Mouse (Mus musculus) lung, embryonic 16.5 days (tissue): Measurements from ENCODE around the gene Lhfpl2. TPM values are rescaled to one million over a fixed set of nuclear protein-coding genes. Genes with fewer than 3 reads are reported as not detected.

ENCODE experiments used
- ATAC-seq: fragments of 200-750 bp; cut with Nextera tagmentation; 2 replicates; pipeline ENCODE4 v1.8.0; 2017; ENCODE audit warnings: low read depth, mild to moderate bottlenecking, moderate library complexity
- H3K27ac ChIP-seq: fragments of 300-500 bp; sonication (generic); 2 replicates; pipeline ENCODE4 v1.5.1; 2014; ENCODE audit warnings: mild to moderate bottlenecking, control low read depth, low read length
- H3K27me3 ChIP-seq: fragments of 300-500 bp; sonication (generic); 2 replicates; pipeline ENCODE4 v1.6.1; 2014; ENCODE audit warnings: low read depth, low read length, mixed read lengths; ENCODE audit not compliant: control insufficient read depth, insufficient read depth
- H3K36me3 ChIP-seq: fragments of 300-500 bp; sonication (generic); 2 replicates; pipeline ENCODE4 v1.6.1; 2014; ENCODE audit warnings: low read length; ENCODE audit not compliant: control insufficient read depth, insufficient read depth
- H3K4me1 ChIP-seq: fragments of 300-500 bp; sonication (generic); replicated peaks from 2 replicates; pipeline ENCODE4 v1.6.1; 2014; ENCODE audit warnings: low read length, mixed read lengths; ENCODE audit not compliant: control insufficient read depth, insufficient read depth
- H3K4me2 ChIP-seq: fragments of 300-500 bp; sonication (generic); 2 replicates; pipeline ENCODE4 v1.6.1; 2014; ENCODE audit warnings: low read depth, low read length, control low read depth
- H3K4me3 ChIP-seq: fragments of 300-500 bp; sonication (generic); 2 replicates; pipeline ENCODE4 v1.5.1; 2014; ENCODE audit warnings: mild to moderate bottlenecking, low read length, control low read depth
- H3K9ac ChIP-seq: fragments of 300-500 bp; sonication (generic); 2 replicates; pipeline ENCODE4 v1.6.1; 2014; ENCODE audit warnings: low read length, control low read depth
- H3K9me3 ChIP-seq: fragments of 300-500 bp; sonication (generic); 2 replicates; pipeline ENCODE4 v1.6.1; 2016; ENCODE audit warnings: low read length; ENCODE audit not compliant: control insufficient read depth
- WGBS: fragments of 180-500 bp; shearing (Covaris S2); extraction: QIAGEN DNeasy Blood & Tissue Kit; methylation state at CpG from one replicate; pipeline ENCODE4 v1.1.7; 2014; 5-methylcytosine and 5-hydroxymethylcytosine counted together
- polyA plus RNA-seq: library from polyadenylated mRNA; unstranded; fragments of >200 nt; fragmentation: Nextera tagmentation; extraction: Ambion mirVana; gene quantifications from 2 replicates; pipeline ENCODE4 v1.2.1, GENCODE M21; 2015

The Lhfpl2 gene
- polyA plus RNA-seq, 1 experiment from 2014 or later = 54.1 TPM

DNA sequence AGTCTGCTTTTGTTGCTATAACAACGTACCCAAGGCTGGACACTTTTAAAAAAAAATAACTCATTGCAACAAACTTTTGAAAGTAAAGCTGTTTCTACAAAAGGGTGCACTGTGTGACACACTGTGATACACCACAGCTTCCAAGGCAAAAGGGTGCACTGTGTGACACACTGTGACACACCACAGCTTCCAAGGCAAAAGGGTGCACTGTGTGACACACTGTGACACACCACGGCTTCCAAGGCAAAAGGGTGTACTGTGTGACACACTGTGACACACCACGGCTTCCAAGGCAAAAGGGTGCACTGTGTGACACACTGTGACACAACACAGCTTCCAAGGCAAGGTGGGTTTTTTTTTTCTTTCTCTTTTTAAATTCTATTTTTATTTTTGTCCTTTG, 6.8 kb upstream of the Lhfpl2 start:
- no peaks in the 10 kb centered on the region for H3K4me1 ChIP-seq
- no peak overlapping the region for H3K9ac ChIP-seq
- WGBS = 94% methylated on average over 3 of the region's 3 CpGs
- no peak overlapping the region for H3K27ac ChIP-seq
- no peaks in the 10 kb centered on the region for H3K36me3 ChIP-seq
- H3K4me2 ChIP-seq = no peak overlapping the region
- H3K4me3 ChIP-seq = no peak overlapping the region
- H3K27me3 ChIP-seq = no peaks in the 10 kb centered on the region
- no peak for ATAC-seq
- H3K9me3 ChIP-seq = no peaks in the 10 kb centered on the region

GRCm38 (mm10) chr13:94057036-94057562, 497 bp upstream of the Lhfpl2 start:
- H3K9me3 ChIP-seq = no peaks in the 10 kb centered on the region
- peak overlapping the region; percentile 78 for H3K4me3 ChIP-seq
- peak overlapping the region; percentile 94 for H3K9ac ChIP-seq
- H3K4me1 ChIP-seq = peaks cover 12% of the 10 kb centered on the region
- WGBS = 3% methylated on average over 17 of the region's 17 CpGs
- H3K4me2 ChIP-seq = peak overlapping the region; percentile 90
- peak; percentile 15 for ATAC-seq
- H3K36me3 ChIP-seq = no peaks in the 10 kb centered on the region
- H3K27me3 ChIP-seq = no peaks in the 10 kb centered on the region
- peak overlapping the region; percentile 81 for H3K27ac ChIP-seq

- Histone ChIP-seq H3K36me3 (no peaks in the 10 kb centered on the region), H3K4me2 (peak overlapping the region; percentile 90), H3K4me3 (peak overlapping the region; percentile 78), H3K9me3 (no peaks in the 10 kb centered on the region), H3K9ac (peak overlapping the region; percentile 94), H3K27ac (no peak overlapping the region; the same call in 1 of the 2 replicates), H3K4me1 (peaks cover 27% of the 10 kb centered on the region), H3K27me3 (no peaks in the 10 kb centered on the region)
- 34% methylated on average over 6 of the region's 6 CpGs for WGBS
- no peak for ATAC-seq
These were observed 1.1 kb downstream of the Lhfpl2 start for GRCm38 (mm10) chr13:94058642-94059222.

DNA sequence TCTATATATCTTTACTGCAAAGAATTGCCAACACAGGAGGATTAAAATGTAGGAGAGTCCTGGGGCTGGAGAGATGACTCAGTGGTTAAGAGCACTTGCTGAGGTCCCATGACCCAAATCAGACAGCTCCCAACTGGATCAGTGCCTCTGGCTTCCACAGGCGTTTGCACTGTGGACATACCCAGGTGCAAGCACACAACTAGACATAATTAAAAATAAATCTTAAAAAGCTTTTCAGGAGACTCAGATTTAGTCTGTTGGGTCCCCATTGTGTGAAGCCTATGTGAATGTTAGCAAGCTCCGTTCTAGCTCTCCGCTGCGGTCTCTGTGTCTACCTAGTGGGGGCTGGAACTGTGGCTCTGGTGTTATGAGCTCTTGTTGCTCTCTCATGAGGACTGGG, 1.8 kb downstream of the Lhfpl2 start:
- peak overlapping the region; percentile 78 for H3K4me3 ChIP-seq
- WGBS = 85% methylated on average over 4 of the region's 4 CpGs

GRCm38 (mm10) chr13:94059778-94060177, 2.2 kb downstream of the Lhfpl2 start:
- Histone ChIP-seq H3K4me2 (peak overlapping the region; percentile 90; the same call in 1 of the 2 replicates), H3K9ac (no peak overlapping the region), H3K9me3 (no peaks in the 10 kb centered on the region), H3K4me1 (peaks cover 35% of the 10 kb centered on the region), H3K27me3 (no peaks in the 10 kb centered on the region), H3K27ac (no peak overlapping the region), H3K36me3 (no peaks in the 10 kb centered on the region), H3K4me3 (no peak overlapping the region; the same call in 1 of the 2 replicates)
- 88% methylated on average over 6 of the region's 6 CpGs for WGBS
- no peak for ATAC-seq

More for the DNA sequence above, 1.8 kb downstream of the Lhfpl2 start:
- no peak overlapping the region for H3K9ac ChIP-seq
- no peaks in the 10 kb centered on the region for H3K9me3 ChIP-seq
- H3K27me3 ChIP-seq = no peaks in the 10 kb centered on the region
- H3K4me1 ChIP-seq = peaks cover 31% of the 10 kb centered on the region
- H3K27ac ChIP-seq = no peak overlapping the region
- ATAC-seq = no peak
- no peaks in the 10 kb centered on the region for H3K36me3 ChIP-seq
- H3K4me2 ChIP-seq = peak overlapping the region; percentile 90

GRCm38 (mm10) chr13:94060461-94060860, 2.9 kb downstream of the Lhfpl2 start:
- WGBS = 73% methylated on average over 3 of the region's 3 CpGs
- no peak overlapping the region for H3K27ac ChIP-seq
- no peaks in the 10 kb centered on the region for H3K9me3 ChIP-seq
- no peak overlapping the region for H3K9ac ChIP-seq
- H3K27me3 ChIP-seq = no peaks in the 10 kb centered on the region
- H3K4me2 ChIP-seq = no peak overlapping the region
- H3K4me1 ChIP-seq = peaks cover 41% of the 10 kb centered on the region
- H3K4me3 ChIP-seq = no peak overlapping the region
- no peaks in the 10 kb centered on the region for H3K36me3 ChIP-seq
- ATAC-seq = no peak

DNA sequence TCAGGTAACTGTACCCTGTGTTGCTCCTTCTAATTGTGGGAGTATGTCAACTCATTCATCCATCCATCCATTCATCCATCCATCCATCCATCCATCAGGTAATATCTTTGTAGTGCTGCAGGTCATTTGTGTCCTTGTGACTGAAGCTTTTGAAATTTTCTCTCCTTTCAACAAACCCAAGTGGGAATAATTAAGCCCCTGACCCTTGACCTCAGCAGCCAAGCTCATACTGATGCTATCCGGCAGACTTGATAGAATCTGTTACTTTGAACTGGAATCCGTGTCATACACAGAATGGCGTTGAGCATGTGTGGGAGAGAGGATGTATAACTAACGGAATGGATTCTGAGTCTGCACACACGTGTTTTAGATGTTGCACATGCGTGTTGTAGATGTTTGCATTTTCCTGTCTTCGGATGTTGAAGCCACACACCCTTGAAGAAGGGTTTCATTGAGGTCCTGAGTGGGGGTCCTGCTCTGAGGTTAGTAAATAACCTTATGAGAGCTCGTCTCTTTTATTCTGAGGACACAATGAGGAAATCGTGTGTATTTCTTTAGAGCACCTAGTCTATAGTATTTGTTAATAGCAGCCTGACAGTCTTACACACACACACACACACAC, 3.8 kb downstream of the Lhfpl2 start:
- Histone ChIP-seq H3K4me1 (peaks cover 48% of the 10 kb centered on the region), H3K9ac (no peak overlapping the region), H3K4me2 (no peak overlapping the region), H3K36me3 (no peaks in the 10 kb centered on the region), H3K9me3 (no peaks in the 10 kb centered on the region), H3K27ac (no peak overlapping the region), H3K27me3 (no peaks in the 10 kb centered on the region), H3K4me3 (no peak overlapping the region)
- no peak for ATAC-seq
- 62% methylated on average over 9 of the region's 9 CpGs for WGBS

DNA sequence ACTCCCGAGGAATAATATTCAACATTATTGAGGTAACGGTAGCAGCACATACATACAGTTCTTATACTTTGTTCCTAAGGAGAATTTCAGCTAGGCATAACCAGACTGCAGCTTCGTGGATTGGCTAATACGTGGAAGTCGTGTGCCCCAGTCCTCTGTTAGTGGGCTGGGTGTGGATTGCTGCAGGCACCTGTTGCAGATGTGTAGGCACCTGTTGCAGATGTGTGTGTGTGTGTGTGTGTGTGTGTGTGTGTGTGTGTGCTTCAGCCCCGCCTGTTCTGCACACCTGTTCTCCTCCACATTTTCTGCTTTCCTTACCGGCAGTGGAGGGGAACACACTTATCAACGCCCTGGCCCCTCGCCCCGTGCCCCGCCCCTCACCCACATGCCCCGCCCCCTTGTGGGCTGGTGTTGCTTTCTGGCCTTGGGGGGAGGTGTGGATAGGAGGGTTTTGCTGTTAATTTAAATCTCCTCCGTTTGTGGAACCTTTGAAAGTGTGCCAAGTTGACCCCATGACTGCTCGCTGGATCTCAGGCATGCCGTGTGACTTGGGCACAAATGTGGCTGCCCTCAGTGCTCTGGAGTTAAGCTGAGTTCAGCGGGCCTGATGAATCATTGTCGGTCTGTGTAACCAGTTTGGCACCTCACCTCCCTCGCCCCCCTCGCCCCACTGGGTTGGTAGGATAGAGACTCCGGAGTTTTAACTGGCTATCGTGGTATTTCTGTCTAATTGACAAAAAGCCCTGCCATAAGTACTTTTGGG, 4.9 kb downstream of the Lhfpl2 start:
- no peaks in the 10 kb centered on the region for H3K27me3 ChIP-seq
- peak overlapping the region; percentile 29; the same call in 1 of the 2 replicates for H3K9ac ChIP-seq
- ATAC-seq = peak; percentile 44; the same call in 1 of the 2 replicates
- peaks cover 47% of the 10 kb centered on the region for H3K4me1 ChIP-seq
- peak overlapping the region; percentile 27 for H3K4me3 ChIP-seq
- peak overlapping the region; percentile 54 for H3K27ac ChIP-seq
- WGBS = 14% methylated on average over 21 of the region's 21 CpGs
- peak overlapping the region; percentile 39 for H3K4me2 ChIP-seq
- no peaks in the 10 kb centered on the region for H3K36me3 ChIP-seq
- no peaks in the 10 kb centered on the region for H3K9me3 ChIP-seq

GRCm38 (mm10) chr13:94063156-94063555, 5.6 kb downstream of the Lhfpl2 start:
- H3K9ac ChIP-seq = peak overlapping the region; percentile 29; the same call in 1 of the 2 replicates
- ATAC-seq = peak; percentile 30; the same call in 1 of the 2 replicates
- peak overlapping the region; percentile 54 for H3K27ac ChIP-seq
- H3K4me2 ChIP-seq = peak overlapping the region; percentile 39
- no peaks in the 10 kb centered on the region for H3K27me3 ChIP-seq
- peaks cover 47% of the 10 kb centered on the region for H3K4me1 ChIP-seq
- 42% methylated on average over 8 of the region's 8 CpGs for WGBS
- H3K9me3 ChIP-seq = no peaks in the 10 kb centered on the region
- no peaks in the 10 kb centered on the region for H3K36me3 ChIP-seq
- no peak overlapping the region; the same call in 1 of the 2 replicates for H3K4me3 ChIP-seq
